ENCODE assay signal across 8 mouse cellular contexts in the genomic region with DNA sequence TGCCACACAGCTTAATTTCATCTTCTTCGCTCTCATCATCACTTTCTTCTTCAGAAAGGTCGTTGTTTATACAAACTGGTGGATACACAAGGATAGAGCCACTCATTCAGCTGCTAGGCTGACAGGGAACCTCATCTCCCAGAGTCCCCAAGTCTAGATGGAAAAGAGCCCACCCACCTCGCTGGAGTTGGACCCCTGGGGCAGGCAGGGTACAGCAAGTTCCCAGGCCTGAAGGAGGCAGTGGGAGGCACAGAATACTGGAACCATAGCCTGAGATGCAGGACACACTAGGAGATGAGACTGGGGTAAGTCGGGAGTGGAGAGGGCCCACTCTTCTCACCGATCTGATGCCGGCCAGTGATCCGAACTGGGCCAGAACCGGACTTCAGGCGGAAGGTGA. TPM values are rescaled to one million over a fixed set of nuclear protein-coding genes. Genes with fewer than 3 reads are reported as not detected.
A peak's percentile ranks its signal among the peaks of the same experiment; 100 is the strongest.
DNase-seq lines count a peak whose midpoint lies in the region; ATAC-seq and TF ChIP-seq lines count a peak whose summit lies in the region.

No protein-coding gene starts in this region.

- H3K36me3 ChIP-seq in kidney, embryonic 15.5 days = peaks cover 28% of the 10 kb centered on the region
- peaks cover 10% of the 10 kb centered on the region for H3K36me3 ChIP-seq in hindbrain, embryonic 16.5 days (ENCODE audit: control insufficient read depth, insufficient read depth, low read length)
- H3K36me3 ChIP-seq in myocyte (ENCODE audit: control insufficient read depth, insufficient read depth) = peaks cover 2% of the 10 kb centered on the region

- no peak for TF ChIP-seq POLR2A in myocyte (IDR thresholded peaks at IDR 0.05; ENCODE audit: insufficient read length, low read depth)

- 46% methylated on average over 9 of the region's 9 CpGs for WGBS in kidney, embryonic 15.5 days
- WGBS in hindbrain, embryonic 16.5 days = 53% methylated on average over 9 of the region's 9 CpGs

- H3K27me3 ChIP-seq in kidney, embryonic 15.5 days = peaks cover 34% of the 10 kb centered on the region
- peaks cover 34% of the 10 kb centered on the region for H3K27me3 ChIP-seq in hindbrain, embryonic 16.5 days (replicated peaks; ENCODE audit: control insufficient read depth, insufficient read depth, low read length)
- H3K27me3 ChIP-seq in myocyte (ENCODE audit: control insufficient read depth, insufficient read depth, insufficient read length) = peaks cover 6% of the 10 kb centered on the region

- H3K4me1 ChIP-seq in kidney, embryonic 15.5 days = peaks cover 44% of the 10 kb centered on the region
- H3K4me1 ChIP-seq in brown adipose tissue, adult 24 weeks (ENCODE audit: control insufficient read depth, insufficient read depth, insufficient read length, low read length) = peaks cover 5% of the 10 kb centered on the region
- peaks cover 11% of the 10 kb centered on the region for H3K4me1 ChIP-seq in hindbrain, embryonic 16.5 days (ENCODE audit: control insufficient read depth, insufficient read depth, low read depth, low read length)

- H3K4me3 ChIP-seq in kidney, embryonic 15.5 days (replicated peaks) = peak overlapping the region; percentile 82
- H3K4me3 ChIP-seq in brown adipose tissue, adult 24 weeks (ENCODE audit: insufficient read depth, low read depth, low read length) = peak overlapping the region; percentile 98
- peak overlapping the region; percentile 64 for H3K4me3 ChIP-seq in hindbrain, embryonic 16.5 days (ENCODE audit: low read length)
- peak overlapping the region; percentile 58 for H3K4me3 ChIP-seq in myocyte

- H3K79me2 ChIP-seq in myocyte (ENCODE audit: control insufficient read depth, insufficient read depth) = no peaks in the 10 kb centered on the region

- H3K9me3 ChIP-seq in kidney, embryonic 15.5 days (replicated peaks) = no peaks in the 10 kb centered on the region
- H3K9me3 ChIP-seq in hindbrain, embryonic 16.5 days (ENCODE audit: control insufficient read depth, low read length) = no peaks in the 10 kb centered on the region

- H3ac ChIP-seq in myocyte (ENCODE audit: control insufficient read depth, insufficient read length) = peak overlapping the region; percentile 24

- no peak for DNase-seq in kidney, adult 11 months
- DNase-seq in layer of hippocampus, postnatal 10 days (ENCODE audit: low spot score in 2 of 2) = no peak
- no peak for DNase-seq in thymus, postnatal 4 days
- DNase-seq in yolk sac, embryonic 10.5 days (ENCODE audit: low spot score) = no peak

- H3K4me2 ChIP-seq in kidney, embryonic 15.5 days = peak overlapping the region; percentile 94
- H3K4me2 ChIP-seq in hindbrain, embryonic 16.5 days (ENCODE audit: low read length) = peak overlapping the region; percentile 76
- H3K4me2 ChIP-seq in myocyte (ENCODE audit: low read depth) = peak overlapping the region; percentile 93

- H3K9ac ChIP-seq in kidney, embryonic 15.5 days = peak overlapping the region; percentile 86
- peak overlapping the region; percentile 74 for H3K9ac ChIP-seq in hindbrain, embryonic 16.5 days (ENCODE audit: low read depth, low read length)

- H3K27ac ChIP-seq in kidney, embryonic 15.5 days = no peak overlapping the region
- no peak overlapping the region for H3K27ac ChIP-seq in brown adipose tissue, adult 24 weeks (replicated peaks; ENCODE audit: low read depth, low read length)
- H3K27ac ChIP-seq in hindbrain, embryonic 16.5 days (ENCODE audit: low read depth, low read length) = no peak overlapping the region

- no peak; the same call in 1 of the 2 replicates for ATAC-seq in kidney, embryonic 15.5 days (replicated peaks; ENCODE audit: low FRiP score)
- peak; percentile 24; the same call in 1 of the 2 replicates for ATAC-seq in hindbrain, embryonic 16.5 days

TF ChIP-seq in myocyte, 11 proteins besides CTCF, POLR2A, EP300 and RAD21:
- TF ChIP-seq TCF3 (IDR thresholded peaks at IDR 0.05; ENCODE audit: insufficient read length, low read depth) (no peak), USF1 (IDR thresholded peaks at IDR 0.05; ENCODE audit: low read depth) (no peak), MYOD1 (IDR thresholded peaks at IDR 0.05; ENCODE audit: control insufficient read depth in 1 of 3, insufficient read length in 2 of 3, low read depth in 2 of 3) (no peak), TCF12 (IDR thresholded peaks at IDR 0.05; ENCODE audit: insufficient read depth, poor library complexity, severe bottlenecking) (no peak), REST (IDR thresholded peaks at IDR 0.05; ENCODE audit: insufficient read depth, insufficient read length) (no peak), CEBPB (IDR thresholded peaks at IDR 0.05; ENCODE audit: insufficient read depth, poor library complexity, severe bottlenecking) (no peak)

RNA-seq across cellular contexts. Expression of a gene that starts 1.2 kb away (rescaled TPM):
- 20.8 and 28.5 TPM in 2 replicates for polyA plus RNA-seq in kidney, embryonic 15.5 days (2015; fragmentation: Nextera tagmentation; extraction: Ambion mirVana)
- polyA plus RNA-seq in brown adipose tissue, adult 24 weeks (2012; ENCODE audit: insufficient read depth, insufficient read length, missing spikeins) = 26.4 and 35.8 TPM in 2 replicates
- polyA plus RNA-seq in hindbrain, embryonic 16.5 days (2015; fragmentation: Nextera tagmentation; extraction: Ambion mirVana) = 5.7 and 6.5 TPM in 2 replicates
- 97.2 TPM for polyA plus RNA-seq in myocyte (2012; fragmentation: generic; extraction: Trizol)
- total RNA-seq in layer of hippocampus, postnatal 10 days (2021) = 10 to 100 TPM; 16.7 to 18.1 TPM

RNA-seq across cellular contexts. Expression of a gene that starts 5.5 kb away (rescaled TPM):
- polyA plus RNA-seq in kidney, embryonic 15.5 days (2015; fragmentation: Nextera tagmentation; extraction: Ambion mirVana) = 17.8 and 20.3 TPM in 2 replicates
- polyA plus RNA-seq in brown adipose tissue, adult 24 weeks (2012; ENCODE audit: insufficient read depth, insufficient read length, missing spikeins) = not detected in 2 replicates
- 0.52 and 0.69 TPM in 2 replicates for polyA plus RNA-seq in hindbrain, embryonic 16.5 days (2015; fragmentation: Nextera tagmentation; extraction: Ambion mirVana)
- polyA plus RNA-seq in myocyte (2012; fragmentation: generic; extraction: Trizol) = not detected
- not detected for total RNA-seq in layer of hippocampus, postnatal 10 days (2021)

RNA-seq across cellular contexts. Expression of a gene that starts 35.4 kb away (rescaled TPM):
- polyA plus RNA-seq in kidney, embryonic 15.5 days (2015; fragmentation: Nextera tagmentation; extraction: Ambion mirVana) = 47.4 and 53.3 TPM in 2 replicates
- polyA plus RNA-seq in brown adipose tissue, adult 24 weeks (2012; ENCODE audit: insufficient read depth, insufficient read length, missing spikeins) = 24.6 and 48.1 TPM in 2 replicates
- 63.7 and 68.3 TPM in 2 replicates for polyA plus RNA-seq in hindbrain, embryonic 16.5 days (2015; fragmentation: Nextera tagmentation; extraction: Ambion mirVana)
- polyA plus RNA-seq in myocyte (2012; fragmentation: generic; extraction: Trizol) = 27.1 TPM
- 100 to 1,000 TPM; 134 to 157 TPM for total RNA-seq in layer of hippocampus, postnatal 10 days (2021)

Comparison
In these comparisons a context has a peak if more than half of its experiments do, and no peak if none do; other contexts are left out.
1. RNA of a gene that starts 5.5 kb away (polyA plus RNA-seq): 17.8 to 20.3 TPM in kidney, embryonic 15.5 days; 0.52 to 0.69 TPM in hindbrain, embryonic 16.5 days, not detected in brown adipose tissue, adult 24 weeks and not detected in myocyte (single experiment); every median in the first group is over 10 times any median in the second.
2. Peak in every context shown above with its lines, with median percentiles within 50 percentile points of each other: H3K4me2 ChIP-seq and H3K4me3 ChIP-seq.